Mouse (Mus musculus) ZHBTc4 (cell line): ENCODE measurements around the gene Tmprss11c.
"Not testable (repeated sequence)": the region's sequence is repeated elsewhere in the genome, so short reads cannot be mapped to it uniquely, and the experiment has no call there.

Source experiments
- DNase-seq: peaks from one replicate; pipeline ENCODE4 v3.0.0-alpha.2; 2011; ENCODE audit warnings: low read depth, low spot score

The Tmprss11c gene

DNA sequence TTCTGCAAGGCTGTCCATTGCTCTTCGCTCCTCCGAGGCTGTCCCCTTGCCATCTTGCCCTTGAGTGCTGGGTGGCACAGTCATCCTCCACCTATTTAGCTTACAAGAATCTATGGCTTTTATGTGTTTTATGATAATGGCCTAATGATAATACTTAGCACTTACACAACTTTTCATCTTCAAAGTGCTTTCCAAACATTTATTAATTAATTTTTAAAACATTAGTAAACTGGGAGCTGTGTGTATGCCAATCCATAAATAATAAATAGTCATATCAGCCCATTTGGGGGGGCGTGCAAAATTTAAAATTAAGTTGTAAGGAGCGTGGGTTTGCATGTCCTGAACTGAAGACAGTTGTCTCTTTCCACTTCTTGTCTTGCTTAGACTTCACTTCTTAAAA lies at the start of gene Tmprss11c:
Gene Tmprss11c, minus strand, starts transcription at position 101 of the 400 bp plus-strand sequence.
- DNase-seq = no peak

DNA sequence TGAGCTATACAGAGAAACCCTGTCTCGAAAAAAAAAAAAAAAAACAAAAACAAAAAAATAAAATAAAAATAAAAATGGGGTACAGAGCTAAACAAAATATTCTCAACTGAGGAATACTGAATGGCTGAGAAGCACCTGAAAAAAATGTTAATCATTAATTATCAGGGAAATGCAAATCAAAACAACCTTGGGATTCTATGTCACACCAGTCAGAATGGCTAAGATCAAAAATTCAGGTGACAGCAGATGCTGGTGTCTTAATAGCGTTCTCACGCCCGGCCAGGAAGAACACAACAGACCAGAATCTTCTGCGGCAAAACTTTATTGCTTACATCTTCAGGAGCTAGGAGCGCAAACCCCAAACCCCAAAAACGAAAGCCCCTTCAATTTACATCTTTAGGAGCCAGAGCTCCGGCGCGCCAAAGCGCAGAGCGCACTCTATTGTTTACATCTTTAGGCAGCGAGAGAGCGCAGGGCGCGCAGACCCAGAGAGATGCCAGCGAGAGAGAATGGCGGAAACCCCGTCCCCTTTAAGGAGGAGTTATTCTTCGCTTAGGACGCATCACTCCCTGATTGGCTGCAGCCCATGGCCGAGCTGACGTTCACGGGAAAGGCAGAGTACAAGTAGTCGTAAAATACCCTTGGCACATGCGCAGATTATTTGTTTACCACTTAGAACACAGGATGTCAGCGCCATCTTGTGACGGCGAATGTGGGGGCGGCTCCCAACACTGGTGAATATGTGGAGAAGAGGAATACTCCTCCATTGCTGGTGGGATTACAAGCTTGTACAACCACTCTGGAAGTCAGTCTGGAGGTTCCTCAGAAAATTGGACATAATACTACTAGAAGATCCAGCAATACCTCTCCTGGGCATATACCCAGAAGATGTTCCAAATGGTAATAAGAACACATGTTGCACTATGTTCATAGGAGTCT lies 29.2 kb upstream of the Tmprss11c start:
- not testable (repeated sequence) for DNase-seq

DNA sequence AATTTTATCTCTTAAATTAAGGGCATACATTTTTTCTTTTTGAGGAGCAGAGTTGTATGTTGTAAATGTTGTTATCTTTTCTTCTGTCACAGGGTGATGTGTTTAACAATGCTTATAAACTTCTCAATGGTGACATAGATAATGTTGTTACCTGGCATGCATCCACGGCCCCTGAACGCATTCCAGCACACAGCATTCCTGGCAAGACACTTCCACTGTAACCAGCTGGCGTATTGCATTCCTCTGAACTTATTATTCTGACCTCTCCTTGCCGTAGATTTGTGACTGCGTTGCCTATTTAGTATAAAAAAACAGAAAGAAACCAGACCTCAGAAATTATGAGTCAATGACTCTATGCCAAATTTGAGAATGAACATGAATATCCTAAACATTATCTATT lies 17.0 kb upstream of the Tmprss11c start:
- DNase-seq = no peak

DNA sequence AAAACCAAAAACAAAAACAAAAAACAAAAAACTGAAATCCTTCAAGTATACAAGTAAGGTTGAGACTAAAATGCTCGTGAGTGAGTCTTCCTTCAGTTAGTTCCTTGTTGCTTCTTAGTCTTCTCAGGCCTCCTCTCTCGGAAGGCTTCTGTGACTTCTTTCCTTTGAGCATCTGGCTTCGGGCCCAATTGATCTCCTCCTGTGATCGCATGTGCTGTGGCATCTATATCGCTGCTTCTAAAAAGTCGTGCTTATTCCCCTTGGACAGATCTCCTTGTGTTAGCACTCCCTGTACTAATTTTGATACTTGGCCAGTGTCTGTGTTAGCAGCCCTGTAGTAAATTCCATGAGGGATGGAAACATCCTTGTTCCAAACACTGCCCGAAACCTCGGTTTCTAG lies 14.8 kb upstream of the Tmprss11c start:
- no peak for DNase-seq

DNA sequence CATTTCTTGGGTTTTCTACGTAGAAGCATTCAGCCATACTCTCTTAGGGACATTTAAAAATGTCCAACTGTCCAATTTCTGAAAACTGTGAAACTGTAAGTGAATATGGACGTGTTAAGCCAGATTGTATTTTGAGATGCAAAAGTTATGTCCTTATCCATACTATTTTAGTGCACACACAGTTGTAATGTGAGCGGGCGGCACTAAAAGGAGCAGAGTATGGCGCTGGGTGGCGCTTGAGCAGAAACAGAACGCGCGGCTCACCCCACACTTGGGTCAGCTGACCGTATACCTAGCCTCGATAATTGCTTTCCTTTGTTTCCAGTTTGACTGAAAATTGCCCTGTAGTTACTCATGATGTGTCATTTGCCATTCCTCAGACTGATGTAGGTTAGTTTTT lies 42.5 kb downstream of the Tmprss11c start:
- peak; percentile 2 for DNase-seq

DNA sequence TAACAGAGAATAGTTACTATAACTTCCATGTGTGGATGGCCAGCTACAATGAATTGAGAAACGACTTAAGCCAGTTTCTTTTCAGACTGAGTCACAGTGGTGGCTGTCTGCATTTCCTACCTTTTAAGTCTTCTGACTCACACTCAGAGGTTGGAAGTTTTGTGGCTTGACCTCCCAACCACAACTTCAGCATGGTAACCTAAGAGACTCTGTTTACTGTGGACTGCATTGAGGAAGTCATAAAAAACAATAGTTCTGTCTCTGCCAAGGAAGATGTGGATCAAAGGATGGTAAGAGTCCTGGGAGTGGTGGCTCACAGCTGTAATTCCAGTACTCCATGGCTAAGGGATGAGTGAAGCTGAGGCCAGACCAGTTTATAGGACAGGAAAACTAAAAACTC lies 44.2 kb downstream of the Tmprss11c start:
- DNase-seq = no peak

DNA sequence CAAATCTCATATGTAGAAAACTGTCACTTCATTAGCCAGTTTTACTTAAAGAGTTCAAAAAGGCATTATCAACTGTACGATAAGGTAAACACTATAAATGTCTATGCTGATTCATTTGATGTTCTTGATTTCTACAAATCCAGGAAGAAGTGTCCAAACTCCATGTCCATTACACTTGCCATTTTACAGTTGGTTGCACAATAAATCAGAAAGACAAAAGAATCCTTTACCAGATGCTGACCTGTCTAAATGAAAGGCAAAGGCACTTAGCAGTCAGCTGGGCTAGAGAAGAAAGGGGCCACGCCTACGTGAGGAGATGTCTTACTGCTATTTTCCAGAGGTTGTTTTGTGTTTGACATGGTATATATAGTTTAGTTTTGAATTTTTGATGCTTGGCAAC lies 44.8 kb downstream of the Tmprss11c start:
- DNase-seq = no peak

DNA sequence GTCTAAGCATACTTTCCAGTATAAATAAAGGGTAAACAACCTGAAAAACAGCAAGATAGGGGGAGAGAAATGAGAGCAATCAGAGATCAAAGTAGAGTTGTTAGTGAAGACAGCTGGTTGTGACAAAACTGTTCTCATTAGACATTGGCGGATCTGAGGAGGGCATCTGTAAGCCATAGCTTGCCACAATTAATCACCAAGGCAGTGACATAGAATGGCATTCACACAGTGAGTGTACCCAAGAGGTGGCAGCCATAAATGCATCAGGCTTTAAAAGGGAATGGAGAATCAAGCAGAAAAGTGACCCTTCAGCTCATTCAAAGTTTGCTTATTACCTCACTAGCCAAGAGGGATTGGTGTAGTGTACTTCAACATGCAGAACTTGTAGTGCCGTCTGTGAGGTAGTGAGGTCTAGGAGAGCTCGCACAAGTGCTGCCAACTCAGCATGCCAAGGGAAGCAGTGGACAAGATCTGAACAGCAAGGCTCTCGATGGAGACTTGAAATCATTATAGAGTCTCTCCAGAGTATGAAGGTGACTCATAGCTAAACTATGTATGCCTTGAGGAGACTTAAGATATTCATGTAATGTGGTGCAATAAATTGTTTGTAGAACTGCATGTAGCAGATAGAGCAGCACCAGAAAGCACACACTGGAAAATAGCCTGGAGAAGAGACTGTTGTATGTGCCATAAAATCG lies 61.8 kb downstream of the Tmprss11c start:
- no peak for DNase-seq

DNA sequence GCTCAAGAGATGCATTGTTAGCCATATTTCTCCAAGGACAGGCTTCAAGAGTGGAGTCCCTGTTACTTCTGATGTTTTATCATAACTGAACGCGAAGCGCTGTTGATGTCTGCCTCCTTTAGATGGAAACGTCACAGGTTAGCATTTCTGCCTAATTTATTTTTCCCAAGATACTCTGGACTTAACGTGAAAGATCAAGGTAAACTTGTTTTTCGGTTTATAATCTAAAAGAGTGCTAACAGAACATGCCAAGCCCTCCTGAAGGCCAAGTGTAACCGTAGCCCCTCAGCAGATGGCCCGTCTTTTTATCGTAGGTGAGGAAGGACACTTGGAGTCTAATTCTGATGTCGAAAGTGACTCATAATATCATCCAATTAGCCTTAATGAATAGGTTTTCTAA lies 91.3 kb downstream of the Tmprss11c start, which contains the start of gene Gnrhr:
Gene Gnrhr, minus strand, starts transcription at position 101 of the 400 bp plus-strand sequence.
- no peak for DNase-seq

DNA sequence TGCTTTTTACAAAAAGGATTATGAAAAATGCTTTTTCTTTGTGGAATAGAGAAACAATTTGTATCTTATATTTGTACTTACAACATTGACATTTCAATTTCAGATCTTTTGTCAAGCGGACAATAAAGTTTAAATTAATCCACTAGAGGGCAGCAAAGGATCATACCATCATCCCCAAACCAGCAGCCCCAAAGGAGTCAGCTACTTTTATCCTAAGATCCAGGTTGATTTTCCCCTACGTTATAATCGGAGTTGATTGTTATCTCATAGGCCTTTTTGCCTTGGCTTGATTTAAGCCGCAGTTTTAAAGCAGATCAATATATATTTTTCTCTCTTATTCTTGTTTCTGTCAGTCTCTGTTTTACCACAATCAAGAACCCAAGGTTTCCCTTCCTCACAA lies 97.8 kb downstream of the Tmprss11c start:
- peak; percentile 67 for DNase-seq

DNA sequence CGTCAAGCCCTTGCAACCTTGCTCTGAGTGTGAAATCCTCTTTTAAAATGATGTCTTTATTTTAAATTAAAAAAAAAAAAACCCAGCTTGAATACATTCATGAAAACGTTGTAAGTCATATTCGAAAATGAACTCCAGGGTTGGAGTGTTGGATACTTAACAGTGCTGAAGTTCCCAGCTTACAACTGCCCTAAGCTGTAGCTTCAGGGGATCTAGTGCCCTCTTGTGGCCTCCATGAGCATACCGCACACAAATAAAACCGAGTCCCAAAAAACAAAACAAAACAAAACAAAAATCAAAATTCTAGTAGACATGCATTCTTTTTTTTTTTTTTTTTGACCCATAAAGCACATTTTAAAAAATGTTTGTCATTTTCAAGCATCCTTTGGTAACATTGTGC lies 98.3 kb downstream of the Tmprss11c start:
- peak; percentile 79 for DNase-seq

DNA sequence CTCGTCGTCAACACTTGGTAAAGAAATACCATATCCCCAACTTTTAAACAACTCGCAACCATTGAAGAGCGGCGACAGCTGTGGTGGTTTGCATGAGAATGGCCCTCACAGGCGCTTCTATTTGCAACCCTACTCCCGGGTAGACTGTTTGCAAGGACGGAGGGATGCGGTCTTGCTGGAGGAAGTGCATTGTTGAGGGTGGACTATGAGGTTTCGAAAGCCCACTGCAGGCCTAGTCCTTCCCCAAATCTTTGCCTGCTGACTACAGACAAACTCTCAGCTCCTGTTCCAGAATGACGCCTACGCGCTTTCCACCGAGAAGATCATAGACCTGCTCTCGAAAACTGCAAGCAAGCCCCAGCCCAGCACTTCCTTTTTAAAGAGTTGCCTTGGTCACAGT lies 98.8 kb downstream of the Tmprss11c start:
- DNase-seq = no peak

DNA sequence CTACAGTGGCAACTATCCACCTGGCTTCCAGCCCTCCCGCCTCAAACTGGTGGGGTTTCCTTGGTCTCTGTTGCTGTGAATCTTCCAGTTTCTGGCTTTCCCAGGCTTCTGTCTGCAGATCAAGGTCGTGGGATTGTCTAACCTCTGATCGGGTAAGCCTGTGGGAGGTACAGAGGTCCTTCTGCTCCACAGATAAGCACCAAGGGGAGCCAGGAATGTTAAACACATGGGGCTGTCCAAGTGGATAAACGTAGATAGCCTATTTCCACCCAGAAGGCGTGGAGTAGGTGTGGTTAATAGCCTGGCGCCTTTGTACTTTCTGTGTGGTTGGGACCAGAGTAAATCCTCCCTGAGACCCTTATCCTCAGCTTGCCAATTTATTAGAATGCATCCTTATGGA lies 101.7 kb downstream of the Tmprss11c start:
- peak; percentile 50 for DNase-seq
